Mouse (Mus musculus) hindbrain, embryonic 16.5 days (tissue): ENCODE data around the gene Arhgap6. TPM values are rescaled to one million over a fixed set of nuclear protein-coding genes. Genes with fewer than 3 reads are reported as not detected.

Source experiments
- ATAC-seq: fragments of 200-750 bp; cut with Nextera tagmentation; 2 replicates; pipeline ENCODE4 v1.8.0; 2017; ENCODE audit warnings: moderate TSS enrichment, moderate library complexity
- H3K27ac ChIP-seq: fragments of 300-500 bp; sonication (generic); 2 replicates; pipeline ENCODE4 v1.5.1; 2014; ENCODE audit warnings: low read depth, mild to moderate bottlenecking, control low read depth, low read length, moderate library complexity
- H3K27me3 ChIP-seq: fragments of 300-500 bp; sonication (generic); replicated peaks from 2 replicates; pipeline ENCODE4 v1.6.1; 2014; ENCODE audit warnings: low read length; ENCODE audit not compliant: control insufficient read depth, insufficient read depth
- H3K36me3 ChIP-seq: fragments of 300-500 bp; sonication (generic); 2 replicates; pipeline ENCODE4 v1.6.1; 2014; ENCODE audit warnings: mild to moderate bottlenecking, low read length, moderate library complexity, mixed read lengths; ENCODE audit not compliant: control insufficient read depth, insufficient read depth
- H3K4me1 ChIP-seq: fragments of 300-500 bp; sonication (generic); 2 replicates; pipeline ENCODE4 v1.6.1; 2014; ENCODE audit warnings: low read depth, low read length; ENCODE audit not compliant: control insufficient read depth, insufficient read depth
- H3K4me2 ChIP-seq: fragments of 300-500 bp; sonication (generic); 2 replicates; pipeline ENCODE4 v1.6.1; 2014; ENCODE audit warnings: mild to moderate bottlenecking, low read length, control low read depth, moderate library complexity
- H3K4me3 ChIP-seq: fragments of 300-500 bp; sonication (generic); 2 replicates; pipeline ENCODE4 v1.5.1; 2014; ENCODE audit warnings: mild to moderate bottlenecking, low read length, control low read depth, moderate library complexity
- H3K9ac ChIP-seq: fragments of 300-500 bp; sonication (generic); 2 replicates; pipeline ENCODE4 v1.6.1; 2014; ENCODE audit warnings: low read depth, mild to moderate bottlenecking, control low read depth, low read length, moderate library complexity
- H3K9me3 ChIP-seq: fragments of 300-500 bp; sonication (generic); 2 replicates; pipeline ENCODE4 v1.6.1; 2014; ENCODE audit warnings: mild to moderate bottlenecking, low read length, moderate library complexity; ENCODE audit not compliant: control insufficient read depth
- WGBS: fragments of 180-500 bp; shearing (Covaris S2); extraction: QIAGEN DNeasy Blood & Tissue Kit; methylation state at CpG from one replicate; pipeline ENCODE4 v1.1.7; 2014; 5-methylcytosine and 5-hydroxymethylcytosine counted together
- polyA plus RNA-seq: library from polyadenylated mRNA; unstranded; fragments of >200 nt; fragmentation: Nextera tagmentation; extraction: Ambion mirVana; gene quantifications from 2 replicates; pipeline ENCODE4 v1.2.1, GENCODE M21; 2015

Arhgap6 gene
- polyA plus RNA-seq, 1 experiment from 2014 or later: 1.8 TPM

- Histone ChIP-seq H3K36me3 (no peaks in the 10 kb centered on the region), H3K27me3 (peaks cover 3% of the 10 kb centered on the region; the same call in 1 of the 2 replicates), H3K4me3 (no peak overlapping the region), H3K27ac (no peak overlapping the region), H3K4me1 (no peaks in the 10 kb centered on the region), H3K9ac (no peak overlapping the region), H3K9me3 (no peaks in the 10 kb centered on the region), H3K4me2 (no peak overlapping the region)
- ATAC-seq: no peak
Measured at GRCm38 (mm10) chrX:168848062-168848461, 53.2 kb downstream of the Arhgap6 start.

- Histone ChIP-seq H3K9me3 (no peaks in the 10 kb centered on the region), H3K4me1 (no peaks in the 10 kb centered on the region), H3K27ac (no peak overlapping the region), H3K36me3 (no peaks in the 10 kb centered on the region), H3K27me3 (no peaks in the 10 kb centered on the region), H3K4me2 (no peak overlapping the region), H3K9ac (no peak overlapping the region), H3K4me3 (no peak overlapping the region)
- no peak for ATAC-seq
- WGBS: 70% methylated on average over 1 of the region's 1 CpGs
Measured at GRCm38 (mm10) chrX:168874688-168875087, 79.8 kb downstream of the Arhgap6 start.

GRCm38 (mm10) chrX:168903557-168903956 is 108.7 kb downstream of the Arhgap6 start:
- Histone ChIP-seq H3K36me3 (no peaks in the 10 kb centered on the region), H3K27ac (no peak overlapping the region), H3K27me3 (no peaks in the 10 kb centered on the region; the same call in 1 of the 2 replicates), H3K9me3 (no peaks in the 10 kb centered on the region), H3K4me3 (no peak overlapping the region), H3K4me1 (no peaks in the 10 kb centered on the region), H3K9ac (no peak overlapping the region), H3K4me2 (no peak overlapping the region)
- WGBS: 79% methylated on average over 2 of the region's 2 CpGs
- no peak for ATAC-seq

- Histone ChIP-seq H3K4me2 (no peak overlapping the region), H3K4me3 (no peak overlapping the region), H3K9me3 (no peaks in the 10 kb centered on the region), H3K27me3 (no peaks in the 10 kb centered on the region; the same call in 1 of the 2 replicates), H3K4me1 (no peaks in the 10 kb centered on the region), H3K36me3 (no peaks in the 10 kb centered on the region), H3K27ac (no peak overlapping the region), H3K9ac (no peak overlapping the region)
- 90% methylated on average over 3 of the region's 3 CpGs for WGBS
- no peak for ATAC-seq
Measured at GRCm38 (mm10) chrX:168904086-168904485, 109.2 kb downstream of the Arhgap6 start.

- ATAC-seq: no peak
- H3K27ac ChIP-seq: no peak overlapping the region
- no peaks in the 10 kb centered on the region; the same call in 1 of the 2 replicates for H3K27me3 ChIP-seq
- WGBS: 45% methylated on average over 2 of the region's 2 CpGs
- no peaks in the 10 kb centered on the region for H3K9me3 ChIP-seq
- no peak overlapping the region for H3K4me2 ChIP-seq
- H3K4me1 ChIP-seq: no peaks in the 10 kb centered on the region
- H3K36me3 ChIP-seq: no peaks in the 10 kb centered on the region
- no peak overlapping the region for H3K4me3 ChIP-seq
- H3K9ac ChIP-seq: no peak overlapping the region
Measured at GRCm38 (mm10) chrX:168907586-168907985, 112.7 kb downstream of the Arhgap6 start.

- H3K4me1 ChIP-seq: no peaks in the 10 kb centered on the region
- H3K27me3 ChIP-seq: no peaks in the 10 kb centered on the region
- H3K27ac ChIP-seq: no peak overlapping the region
- H3K9me3 ChIP-seq: no peaks in the 10 kb centered on the region
- H3K4me3 ChIP-seq: no peak overlapping the region
- H3K9ac ChIP-seq: no peak overlapping the region
- no peak overlapping the region for H3K4me2 ChIP-seq
- no peak for ATAC-seq
- H3K36me3 ChIP-seq: no peaks in the 10 kb centered on the region
Measured at GRCm38 (mm10) chrX:168913519-168913918, 118.6 kb downstream of the Arhgap6 start.

- H3K9me3 ChIP-seq: no peaks in the 10 kb centered on the region
- H3K4me2 ChIP-seq: no peak overlapping the region
- no peak overlapping the region for H3K27ac ChIP-seq
- H3K36me3 ChIP-seq: no peaks in the 10 kb centered on the region
- 75% methylated on average over 2 of the region's 2 CpGs for WGBS
- H3K4me1 ChIP-seq: no peaks in the 10 kb centered on the region
- peaks cover 2% of the 10 kb centered on the region; the same call in 1 of the 2 replicates for H3K27me3 ChIP-seq
- ATAC-seq: no peak
- H3K9ac ChIP-seq: no peak overlapping the region
- H3K4me3 ChIP-seq: no peak overlapping the region
Measured at GRCm38 (mm10) chrX:168920942-168921341, 126.0 kb downstream of the Arhgap6 start.

GRCm38 (mm10) chrX:168932420-168932819 is 137.5 kb downstream of the Arhgap6 start:
- Histone ChIP-seq H3K9me3 (no peaks in the 10 kb centered on the region), H3K27me3 (no peaks in the 10 kb centered on the region; the same call in 1 of the 2 replicates), H3K36me3 (no peaks in the 10 kb centered on the region), H3K4me3 (no peak overlapping the region), H3K27ac (no peak overlapping the region), H3K4me1 (no peaks in the 10 kb centered on the region), H3K4me2 (no peak overlapping the region), H3K9ac (no peak overlapping the region)
- WGBS: 88% methylated on average over 1 of the region's 1 CpGs
- no peak for ATAC-seq

GRCm38 (mm10) chrX:168935447-168935846 is 140.5 kb downstream of the Arhgap6 start:
- no peak for ATAC-seq
- no peak overlapping the region for H3K4me2 ChIP-seq
- WGBS: 9% methylated on average over 3 of the region's 3 CpGs

GRCm38 (mm10) chrX:168937941-168938340 is 143.0 kb downstream of the Arhgap6 start:
- Histone ChIP-seq H3K4me3 (no peak overlapping the region), H3K27ac (no peak overlapping the region), H3K4me2 (no peak overlapping the region), H3K9ac (no peak overlapping the region), H3K4me1 (no peaks in the 10 kb centered on the region), H3K9me3 (no peaks in the 10 kb centered on the region), H3K27me3 (peaks cover 3% of the 10 kb centered on the region; the same call in 1 of the 2 replicates), H3K36me3 (no peaks in the 10 kb centered on the region)
- 45% methylated on average over 4 of the region's 4 CpGs for WGBS
- no peak for ATAC-seq

More at GRCm38 (mm10) chrX:168935447-168935846, 140.5 kb downstream of the Arhgap6 start:
- H3K4me1 ChIP-seq: no peaks in the 10 kb centered on the region
- H3K27me3 ChIP-seq: peaks cover 3% of the 10 kb centered on the region; the same call in 1 of the 2 replicates
- no peaks in the 10 kb centered on the region for H3K36me3 ChIP-seq
- H3K4me3 ChIP-seq: no peak overlapping the region
- H3K9ac ChIP-seq: no peak overlapping the region
- no peak overlapping the region for H3K27ac ChIP-seq
- H3K9me3 ChIP-seq: no peaks in the 10 kb centered on the region
